Mouse (Mus musculus) right cerebral cortex, postnatal 4 days (tissue): ENCODE results near the gene Cd247.

Experiments used
- DNase-seq: peaks from one replicate; pipeline ENCODE4 v3.0.0-alpha.2; 2022

Cd247 gene

GRCm38 (mm10) chr1:165828173-165828572 is 39.7 kb downstream of the Cd247 start:
- DNase-seq = no peak

- DNase-seq = no peak
Measured at GRCm38 (mm10) chr1:165828615-165829014, 40.1 kb downstream of the Cd247 start.

- no peak for DNase-seq
Measured at GRCm38 (mm10) chr1:165829890-165830289, 41.4 kb downstream of the Cd247 start.

- DNase-seq = no peak
Measured at GRCm38 (mm10) chr1:165833244-165833643, 44.8 kb downstream of the Cd247 start.

- DNase-seq = no peak
Measured at GRCm38 (mm10) chr1:165833910-165834632, 45.6 kb downstream of the Cd247 start.

GRCm38 (mm10) chr1:165834633-165834975 is 46.1 kb downstream of the Cd247 start:
- DNase-seq = no peak

- DNase-seq = no peak
Measured at GRCm38 (mm10) chr1:165836461-165836860, 48.0 kb downstream of the Cd247 start.

GRCm38 (mm10) chr1:165837546-165837945 is 49.1 kb downstream of the Cd247 start:
- no peak for DNase-seq

- DNase-seq = no peak
Measured at GRCm38 (mm10) chr1:165839201-165839600, 50.7 kb downstream of the Cd247 start.

- peak; percentile 16 for DNase-seq
Measured at GRCm38 (mm10) chr1:165840548-165841230, 52.2 kb downstream of the Cd247 start.

GRCm38 (mm10) chr1:165842170-165842569 is 53.7 kb downstream of the Cd247 start:
- no peak for DNase-seq

GRCm38 (mm10) chr1:165843586-165843985 is 55.1 kb downstream of the Cd247 start:
- no peak for DNase-seq

- no peak for DNase-seq
Measured at GRCm38 (mm10) chr1:165844466-165844951, 56.0 kb downstream of the Cd247 start.

GRCm38 (mm10) chr1:165844956-165845355 is 56.5 kb downstream of the Cd247 start:
- DNase-seq = peak; percentile 23

- no peak for DNase-seq
Measured at GRCm38 (mm10) chr1:165845366-165845765, 56.9 kb downstream of the Cd247 start.

- no peak for DNase-seq
Measured at GRCm38 (mm10) chr1:165848417-165848816, 59.9 kb downstream of the Cd247 start.

GRCm38 (mm10) chr1:165848881-165849280 is 60.4 kb downstream of the Cd247 start:
- DNase-seq = no peak

GRCm38 (mm10) chr1:165849458-165850445 is 61.3 kb downstream of the Cd247 start:
- no peak for DNase-seq

GRCm38 (mm10) chr1:165852131-165852530 is 63.6 kb downstream of the Cd247 start:
- DNase-seq = no peak

- DNase-seq = no peak
Measured at GRCm38 (mm10) chr1:165853131-165853721, 64.7 kb downstream of the Cd247 start.

- DNase-seq = peak; percentile 75
Measured at GRCm38 (mm10) chr1:165853729-165854420, 65.4 kb downstream of the Cd247 start.
